Mouse (Mus musculus) retina, postnatal 1 day (tissue): ENCODE measurements at regions not wholly inside any gene's neighbourhood (a gene's known extent, or its start where the extent isn't known, plus 50 kb on each side); places are given as distances from the start of the nearest gene placed in this dataset.
"Not testable (repeated sequence)": the region's sequence is repeated elsewhere in the genome, so short reads cannot be mapped to it uniquely, and the experiment has no call there.

ENCODE experiments used
- DNase-seq: peaks from one replicate; pipeline ENCODE4 v3.0.0-alpha.2; 2012

DNA sequence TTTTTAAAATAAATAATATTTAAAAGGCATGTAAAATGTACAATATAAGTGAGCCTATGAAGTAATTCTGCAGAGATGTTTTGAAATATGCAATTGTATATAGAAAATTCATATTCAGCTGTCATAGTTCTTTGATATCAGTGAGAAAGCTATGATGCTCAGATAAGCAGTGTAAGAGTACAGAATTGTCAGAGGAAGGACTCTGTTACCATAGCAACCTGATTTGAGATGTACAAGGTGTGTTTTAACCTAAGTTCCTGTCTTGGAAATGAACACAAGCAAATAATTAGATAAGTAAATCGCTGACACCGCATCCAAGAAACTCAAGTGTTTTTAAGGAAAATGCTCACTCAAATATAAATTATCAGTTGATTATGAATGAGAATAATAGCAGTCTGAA, 271.8 kb downstream of the Gabrg2 start:
- no peak for DNase-seq

DNA sequence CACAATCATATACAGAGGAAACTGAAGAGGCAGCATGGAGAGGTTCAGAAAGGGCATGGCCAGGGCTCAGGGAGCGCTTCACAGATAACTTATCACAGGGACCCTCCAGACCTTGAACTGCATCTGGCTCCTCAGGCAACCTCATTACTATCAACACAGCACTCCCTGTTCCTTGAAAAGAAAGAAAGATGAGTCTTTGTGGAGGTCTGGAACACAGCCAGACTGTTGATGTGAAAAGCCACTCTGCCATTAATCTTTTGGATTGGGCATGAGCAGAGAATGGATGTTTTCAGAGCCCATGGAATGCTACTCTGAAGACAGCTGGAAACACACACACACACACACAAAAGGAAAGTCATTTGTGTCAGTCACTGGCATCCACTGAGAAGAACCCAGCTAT, 284.0 kb downstream of the Gabrg2 start:
- DNase-seq, result no peak

DNA sequence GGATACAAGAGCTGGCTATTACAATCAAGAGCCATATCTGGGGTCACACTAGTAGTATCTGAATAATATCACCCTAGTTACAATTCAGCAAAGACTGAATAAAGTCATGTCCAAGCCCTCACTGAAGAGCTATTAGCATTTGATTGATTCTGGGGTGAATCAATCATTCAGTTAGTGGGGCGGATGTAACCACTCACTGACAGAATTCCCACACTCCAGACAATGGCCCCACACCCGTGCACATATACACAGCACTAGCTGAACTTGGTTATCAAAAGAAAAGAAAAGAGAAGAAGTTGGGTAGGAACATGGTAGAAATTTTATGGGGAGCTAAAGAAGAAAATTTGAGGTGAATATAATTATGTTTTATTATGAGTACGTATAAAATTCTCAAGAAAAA, 310.0 kb downstream of the Gabrg2 start:
- no peak for DNase-seq

DNA sequence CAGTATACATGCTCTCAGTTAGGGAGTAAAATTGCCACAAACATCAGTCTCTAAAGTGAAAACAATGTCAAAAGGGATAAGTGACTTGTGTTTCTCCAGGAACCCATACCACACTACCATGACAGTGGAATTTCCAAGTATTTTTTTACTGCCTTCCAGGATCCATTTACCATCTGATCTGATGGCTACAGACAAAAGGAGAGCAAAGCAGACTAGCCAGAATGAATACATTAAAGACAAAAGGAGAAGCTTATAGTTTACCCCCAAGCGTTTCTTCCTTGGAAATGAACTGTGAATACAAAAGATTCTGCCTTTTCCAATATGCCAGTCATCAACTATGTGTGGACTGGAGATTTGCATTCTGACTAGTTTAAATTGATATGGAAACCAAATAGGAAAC, 317.7 kb downstream of the Gabrg2 start:
- peak; percentile 24 for DNase-seq

DNA sequence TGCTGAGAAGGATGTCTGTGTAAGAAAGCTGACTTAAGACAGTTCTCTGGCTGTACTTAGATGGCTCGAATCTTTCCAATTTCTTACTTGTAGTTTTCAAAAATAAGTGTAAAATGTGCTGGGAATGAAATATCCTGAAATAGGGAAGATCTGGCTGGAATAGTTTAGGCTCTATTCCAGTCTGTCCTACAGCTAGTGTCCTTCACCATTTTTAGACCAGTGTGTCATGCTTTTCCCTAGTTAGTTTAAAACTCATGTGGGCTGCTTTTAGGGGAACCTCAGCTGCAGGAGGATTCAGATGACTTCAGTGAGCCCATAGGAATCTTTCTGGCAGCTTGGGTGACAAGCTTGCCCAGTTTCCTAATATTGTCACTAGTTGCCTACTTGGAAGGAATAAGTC, 348.1 kb downstream of the Gabrg2 start:
- DNase-seq, result no peak

DNA sequence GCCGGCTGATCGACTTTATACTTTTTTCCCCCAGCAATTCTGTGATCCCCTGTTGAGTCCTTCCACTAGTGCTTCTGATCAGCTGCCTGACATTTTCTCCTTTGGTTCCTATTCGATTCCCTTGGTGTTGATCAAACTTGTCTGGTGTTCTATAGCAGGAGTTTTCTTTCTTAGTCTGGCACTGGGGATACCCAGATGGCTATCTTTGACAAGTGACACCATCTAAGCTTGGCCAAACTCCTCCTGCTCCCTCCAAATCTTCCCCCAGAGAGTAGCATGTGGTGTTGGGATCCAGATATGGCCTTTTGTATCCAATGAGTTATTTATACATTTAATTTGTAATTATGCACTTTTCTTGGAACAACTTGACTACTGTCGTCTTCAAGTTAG, 355.2 kb downstream of the Gabrg2 start:
- DNase-seq, result no peak

DNA sequence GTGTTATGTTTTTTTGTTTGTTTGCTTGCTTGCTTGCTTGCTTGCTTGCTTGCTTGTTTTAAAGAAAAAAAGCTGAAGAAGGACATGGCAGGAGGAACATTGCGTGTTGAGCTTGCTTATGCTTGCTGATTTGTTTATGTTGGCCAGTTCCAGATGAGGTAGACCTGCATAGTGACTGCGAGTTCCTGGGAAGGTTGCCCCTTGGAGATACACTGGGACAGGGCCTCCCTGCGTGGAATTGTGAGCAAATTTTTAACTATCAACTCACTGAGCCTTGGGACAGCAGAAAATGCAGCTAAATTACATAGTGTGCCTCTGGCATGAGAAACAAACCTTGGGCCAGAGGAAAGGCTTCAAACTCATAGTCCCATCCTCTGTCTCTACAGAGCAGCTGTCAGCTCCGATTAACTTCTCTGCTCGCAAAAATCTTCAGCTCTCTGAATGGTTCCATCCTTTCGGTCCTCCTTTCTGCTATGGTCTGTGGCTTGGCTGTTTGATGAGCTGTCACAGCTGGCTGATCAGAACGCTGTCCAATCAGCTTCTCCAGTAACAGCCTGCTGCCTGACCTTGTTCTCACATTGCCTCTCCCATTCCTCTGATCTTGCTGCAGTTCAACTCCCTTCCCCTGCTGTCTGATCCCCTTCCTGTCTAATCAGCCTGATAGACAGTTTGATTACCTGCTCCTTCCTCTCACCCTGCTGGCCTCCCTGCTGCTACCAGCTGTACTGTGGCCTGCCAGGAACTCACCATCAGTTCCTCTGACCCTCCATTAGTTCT, 355.7 kb downstream of the Gabrg2 start:
- peak; percentile 76 for DNase-seq

DNA sequence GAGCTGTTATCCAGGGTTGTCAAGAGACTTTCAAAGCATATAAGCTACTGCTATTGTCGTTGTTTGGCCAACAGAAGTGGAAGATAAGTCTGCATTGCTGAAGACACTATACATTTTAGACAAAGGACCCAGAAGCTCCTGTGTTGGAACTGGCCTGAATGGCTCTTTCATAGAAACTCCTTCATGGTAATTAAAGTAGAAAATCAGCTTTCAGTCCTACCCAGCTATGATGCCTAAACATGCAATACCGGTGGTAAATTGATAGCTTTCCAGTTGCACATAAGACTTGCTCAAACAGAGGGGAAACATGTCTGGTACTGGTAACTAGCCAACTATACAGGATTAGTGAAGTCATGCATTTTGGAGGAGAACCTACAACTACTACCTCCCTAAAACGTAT, 356.6 kb downstream of the Gabrg2 start:
- DNase-seq, result no peak

DNA sequence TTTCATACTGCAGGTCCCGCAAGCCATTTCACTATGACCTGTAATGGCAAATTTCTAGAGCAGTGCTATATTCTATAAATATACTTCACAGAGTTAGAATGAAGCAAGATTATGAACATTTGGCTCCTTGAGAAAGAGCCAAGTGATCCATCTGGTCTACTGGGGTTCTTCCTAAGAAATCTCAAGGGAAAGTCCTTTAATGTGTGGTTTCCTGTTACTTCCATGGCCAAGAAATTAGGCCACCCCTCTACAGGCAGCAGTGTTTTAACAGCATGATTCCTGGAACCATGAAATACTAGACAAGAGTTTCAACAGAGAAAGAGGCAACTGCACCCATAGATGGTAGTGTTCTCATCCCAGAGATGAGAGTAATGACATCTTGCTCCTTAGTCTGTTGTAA, 401.7 kb downstream of the Gabrg2 start:
- no peak for DNase-seq

DNA sequence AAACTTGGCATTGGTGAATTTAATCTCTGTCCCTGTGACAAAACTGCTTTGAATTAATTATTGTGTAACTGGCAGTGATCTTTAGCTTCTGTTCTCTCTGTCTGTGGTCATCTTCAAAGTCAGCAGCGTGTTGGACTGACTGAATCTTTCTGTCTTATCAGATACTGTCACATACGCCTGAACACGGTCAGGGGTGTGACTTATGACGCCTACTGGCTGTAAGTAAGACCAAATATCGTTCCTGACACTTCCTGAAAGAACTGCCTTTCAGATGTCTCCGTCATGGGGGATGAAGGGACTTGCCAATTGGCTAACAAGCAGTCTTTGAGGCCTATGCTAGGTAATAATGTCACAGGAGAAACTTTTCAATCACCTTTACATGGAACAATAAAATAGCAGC, 402.2 kb downstream of the Gabrg2 start:
- no peak for DNase-seq

DNA sequence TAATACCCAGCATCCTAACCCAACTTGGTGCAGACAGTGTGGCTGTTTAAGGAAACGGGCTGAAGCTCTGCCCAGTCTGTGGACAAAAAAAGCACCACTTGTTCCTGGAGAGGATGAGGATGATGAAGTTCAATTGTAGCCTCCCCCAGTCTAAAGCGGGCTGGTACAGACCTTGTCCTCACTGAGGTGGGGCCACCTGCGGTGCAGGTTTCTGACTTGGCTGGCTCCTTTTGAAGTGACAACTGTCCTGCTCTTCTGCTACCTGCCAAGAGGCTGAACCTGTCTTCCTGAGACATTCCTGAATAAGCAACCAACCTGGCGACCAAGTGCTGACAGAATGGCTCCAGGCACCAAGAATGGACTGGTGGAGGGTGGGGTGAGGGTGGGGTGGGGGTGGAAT, 409.2 kb downstream of the Gabrg2 start:
- DNase-seq, result not testable (repeated sequence)
